Mouse (Mus musculus): ENCODE data around the gene Mef2b.

DNA sequence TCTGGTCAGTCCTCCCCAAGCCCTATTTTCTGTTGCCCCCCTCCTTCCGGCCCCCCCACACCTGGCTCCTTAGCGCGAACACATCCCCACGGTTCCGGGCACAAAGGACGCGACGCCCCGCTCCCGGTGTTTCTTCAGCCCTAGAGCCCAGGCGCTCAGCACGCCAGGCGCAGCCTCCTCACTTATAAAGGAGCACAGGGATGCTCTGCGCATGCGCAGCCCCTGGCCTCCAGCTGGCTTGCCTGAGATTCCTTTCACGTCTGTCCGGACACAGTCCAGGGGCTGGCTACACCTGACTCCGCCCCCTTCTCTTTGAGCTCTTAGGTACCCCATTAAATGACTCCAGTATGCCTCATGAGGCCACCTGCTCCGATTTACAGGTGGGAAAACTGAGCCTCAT lies 18.8 kb upstream of the Mef2b start, which contains the start of gene Ncan:
- no peak for TF ChIP-seq CTCF (conservative IDR thresholded peaks at IDR 0.05; ENCODE audit: low read length)
- TF ChIP-seq POU5F1 (IDR thresholded peaks at IDR 0.05; ENCODE audit: borderline replicate concordance, low read length), result no peak

Data from E14TG2a.4 (cell line).